Mouse (Mus musculus): ENCODE results near the gene Gng13. TPM values are rescaled to one million over a fixed set of nuclear protein-coding genes. Genes with fewer than 3 reads are reported as not detected.

The Gng13 gene
- polyA plus RNA-seq (2012; rRNA removed), result 0.56 and 0.74 TPM in 2 replicates
- polyA plus RNA-seq (2014; fragmentation: Nextera tagmentation; extraction: Ambion mirVana), result 3.5 and 6.1 TPM in 2 replicates

DNA sequence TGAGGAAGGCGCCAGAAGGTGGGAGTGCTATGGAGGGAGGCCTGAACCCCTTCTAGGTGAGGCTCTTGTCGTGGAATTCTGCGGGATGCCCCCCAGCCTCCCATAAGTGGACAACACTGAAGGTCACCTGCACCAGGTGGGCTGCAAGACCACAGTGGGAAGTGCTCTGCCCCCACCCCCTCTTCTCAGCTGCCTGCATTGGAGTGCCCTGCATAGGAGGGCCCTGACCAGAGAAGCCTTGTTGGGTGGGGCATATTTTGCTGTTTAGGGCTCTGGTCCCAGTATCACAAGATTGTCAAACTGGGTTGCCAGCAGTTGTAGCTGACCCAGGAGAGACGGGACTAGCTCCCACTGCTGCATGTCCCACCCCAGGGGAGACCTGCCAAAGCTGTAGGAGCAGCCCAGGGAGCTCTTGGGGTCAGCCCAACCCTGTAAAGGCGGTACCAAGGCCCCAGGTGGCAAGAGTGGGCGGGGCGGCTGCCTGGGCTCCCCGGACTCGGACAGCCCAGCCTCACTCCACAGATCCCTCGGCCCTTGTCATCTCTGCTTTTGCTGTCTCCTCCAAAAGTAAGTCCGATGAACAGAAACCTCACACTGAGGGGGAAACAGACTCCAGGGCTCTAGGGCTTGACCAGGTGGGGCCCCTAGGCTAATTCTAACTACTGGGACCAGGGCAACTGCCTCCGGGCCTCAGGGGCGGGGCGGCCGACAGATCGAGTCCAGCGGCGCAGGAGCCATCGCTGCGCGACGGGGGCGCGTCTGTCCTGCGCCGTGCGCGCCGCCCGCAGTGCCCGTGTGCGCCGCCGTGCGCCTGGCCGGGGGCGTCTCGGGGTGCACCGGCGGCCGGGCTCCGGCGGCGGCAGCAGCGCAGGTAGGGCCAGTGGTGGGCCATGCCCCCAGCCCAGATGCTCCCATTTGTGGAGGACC lies at the start of gene Gng13:
TSS of gene Gng13 (plus strand) at position 461 of the 927 bp plus-strand sequence.
- 1% methylated on average over 27 of the region's 45 CpGs for WGBS
- ATAC-seq (ENCODE audit: low FRiP score, low read depth), result peak; percentile 39; the same call in 1 of the 2 replicates
- Histone ChIP-seq H3K4me2 (replicated peaks; ENCODE audit: low read depth, low read length, severe bottlenecking) (peak within 1 kb of the TSS; percentile 69), H3K9me3 (ENCODE audit: control insufficient read depth, low read length) (no peaks in the 10 kb centered on the region), H3K27me3 (ENCODE audit: control insufficient read depth, insufficient read depth, low read length) (peaks cover 23% of the 10 kb centered on the region), H3K36me3 (ENCODE audit: control insufficient read depth, insufficient read depth, low read length) (peaks cover 21% of the 10 kb centered on the region), H3K27ac (replicated peaks; ENCODE audit: low read depth, low read length) (no peak within 1 kb of the TSS), H3K4me3 (replicated peaks; ENCODE audit: low read length) (peak within 1 kb of the TSS; percentile 40), H3K4me1 (ENCODE audit: control insufficient read depth, insufficient read depth, low read length) (peaks cover 4% of the 10 kb centered on the region; the same call in 1 of the 2 replicates), H3K9ac (ENCODE audit: low read depth, low read length, severe bottlenecking) (peak within 1 kb of the TSS; percentile 55)
- no peak for DNase-seq (ENCODE audit: low spot score)
- TF ChIP-seq POLR2A (IDR thresholded peaks at IDR 0.05; ENCODE audit: borderline replicate concordance, extremely low read depth, insufficient read depth, insufficient read length), result no peak

DNA sequence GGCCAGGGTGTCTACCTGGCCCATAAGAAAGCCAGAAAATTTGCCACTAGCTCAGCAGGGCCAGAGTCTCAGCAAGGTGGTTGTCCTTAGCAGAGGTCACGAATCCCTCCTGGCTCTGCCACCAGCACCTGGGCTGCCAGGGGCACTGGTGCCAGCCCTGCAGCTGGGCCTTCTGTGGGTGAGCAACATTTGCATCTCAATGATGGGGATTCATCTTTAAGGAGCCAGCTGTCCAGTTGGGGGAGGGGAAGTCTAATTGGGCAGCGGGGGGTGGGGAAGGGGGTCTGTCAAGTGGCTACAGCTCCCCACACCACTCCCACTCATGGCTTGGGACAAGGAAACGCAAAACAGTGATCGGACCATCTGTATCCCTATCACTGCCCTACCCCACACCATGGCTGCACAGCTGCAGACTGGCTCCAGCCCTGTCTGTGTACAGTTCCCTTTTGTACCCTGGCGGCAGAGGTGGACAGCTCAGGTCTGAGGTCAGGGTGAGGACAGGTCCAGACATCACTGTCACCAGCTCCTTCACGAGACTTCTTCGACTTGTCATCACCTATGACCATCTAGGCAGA lies 48.4 kb upstream of the Gng13 start:
- Histone ChIP-seq H3K27me3 (ENCODE audit: control insufficient read depth, insufficient read depth, low read length) (no peaks in the 10 kb centered on the region), H3K4me3 (replicated peaks; ENCODE audit: low read length) (no peak overlapping the region), H3K9ac (ENCODE audit: low read depth, low read length, severe bottlenecking) (no peak overlapping the region), H3K4me1 (ENCODE audit: control insufficient read depth, insufficient read depth, low read length) (peaks cover 4% of the 10 kb centered on the region), H3K27ac (replicated peaks; ENCODE audit: low read depth, low read length) (no peak overlapping the region), H3K4me2 (replicated peaks; ENCODE audit: low read depth, low read length, severe bottlenecking) (no peak overlapping the region), H3K9me3 (ENCODE audit: control insufficient read depth, low read length) (no peaks in the 10 kb centered on the region), H3K36me3 (ENCODE audit: control insufficient read depth, insufficient read depth, low read length) (no peaks in the 10 kb centered on the region)
- no peak for TF ChIP-seq POLR2A (IDR thresholded peaks at IDR 0.05; ENCODE audit: borderline replicate concordance, extremely low read depth, insufficient read depth, insufficient read length)
- DNase-seq (ENCODE audit: low spot score) (no peak), ATAC-seq (ENCODE audit: low FRiP score, low read depth) (no peak)
- 85% methylated on average over 7 of the region's 7 CpGs for WGBS

DNA sequence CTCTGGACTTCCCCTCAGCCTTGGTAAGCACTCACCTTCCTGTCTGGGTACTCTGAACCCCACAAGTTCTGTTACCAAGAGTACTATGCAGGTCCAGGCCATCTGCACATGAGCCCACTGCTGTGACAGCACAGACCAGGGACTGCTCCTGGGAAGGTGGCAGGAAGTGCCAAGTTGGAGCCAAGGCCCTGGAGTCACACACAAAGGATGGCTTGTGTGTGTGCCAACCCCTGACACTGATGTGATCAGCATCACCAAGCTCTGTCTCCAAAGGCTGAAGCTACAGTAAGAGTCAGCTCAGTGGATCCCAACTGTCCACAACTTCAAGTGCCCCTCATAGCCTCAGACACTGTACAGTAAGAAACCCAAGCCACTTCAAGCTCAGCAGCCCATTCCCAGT lies 44.0 kb upstream of the Gng13 start:
- no peaks in the 10 kb centered on the region for H3K9me3 ChIP-seq (ENCODE audit: control insufficient read depth, low read length)
- H3K4me1 ChIP-seq (ENCODE audit: control insufficient read depth, insufficient read depth, low read length), result no peaks in the 10 kb centered on the region

DNA sequence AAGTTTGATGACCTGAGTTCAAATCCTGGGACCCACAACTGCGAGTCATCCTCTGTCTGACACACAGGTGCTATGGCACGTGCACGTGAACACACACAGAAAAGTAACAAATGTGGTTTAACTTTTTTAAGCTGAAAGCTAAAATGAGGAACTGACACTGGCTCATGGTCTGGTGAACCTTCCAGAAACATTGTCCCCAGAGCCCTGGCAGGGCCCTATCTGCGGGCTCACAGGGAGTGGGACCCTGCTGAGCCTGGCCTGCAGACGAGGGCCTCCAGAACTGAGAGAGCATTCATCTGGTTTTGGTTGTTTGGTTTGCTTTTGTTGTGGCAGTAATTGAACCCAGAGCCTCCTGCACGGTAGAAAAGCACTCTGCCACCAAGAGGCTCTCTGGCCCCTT lies 39.0 kb upstream of the Gng13 start:
- H3K27ac ChIP-seq (replicated peaks; ENCODE audit: low read depth, low read length), result no peak overlapping the region
- no peaks in the 10 kb centered on the region for H3K27me3 ChIP-seq (ENCODE audit: control insufficient read depth, insufficient read depth, low read length)
- TF ChIP-seq POLR2A (IDR thresholded peaks at IDR 0.05; ENCODE audit: borderline replicate concordance, extremely low read depth, insufficient read depth, insufficient read length), result no peak
- ATAC-seq (ENCODE audit: low FRiP score, low read depth) (no peak), DNase-seq (ENCODE audit: low spot score) (no peak)
- H3K9ac ChIP-seq (ENCODE audit: low read depth, low read length, severe bottlenecking), result no peak overlapping the region
- no peak overlapping the region for H3K4me2 ChIP-seq (replicated peaks; ENCODE audit: low read depth, low read length, severe bottlenecking)
- H3K4me3 ChIP-seq (replicated peaks; ENCODE audit: low read length), result no peak overlapping the region
- no peaks in the 10 kb centered on the region for H3K4me1 ChIP-seq (ENCODE audit: control insufficient read depth, insufficient read depth, low read length)
- H3K9me3 ChIP-seq (ENCODE audit: control insufficient read depth, low read length), result no peaks in the 10 kb centered on the region
- WGBS, result 60% methylated on average over 6 of the region's 6 CpGs
- H3K36me3 ChIP-seq (ENCODE audit: control insufficient read depth, insufficient read depth, low read length), result no peaks in the 10 kb centered on the region

More for the DNA sequence above, 44.0 kb upstream of the Gng13 start:
- no peak overlapping the region for H3K27ac ChIP-seq (replicated peaks; ENCODE audit: low read depth, low read length)
- H3K36me3 ChIP-seq (ENCODE audit: control insufficient read depth, insufficient read depth, low read length), result no peaks in the 10 kb centered on the region
- ATAC-seq (ENCODE audit: low FRiP score, low read depth) (no peak), DNase-seq (ENCODE audit: low spot score) (no peak)
- no peak overlapping the region for H3K4me3 ChIP-seq (replicated peaks; ENCODE audit: low read length)
- no peak for TF ChIP-seq POLR2A (IDR thresholded peaks at IDR 0.05; ENCODE audit: borderline replicate concordance, extremely low read depth, insufficient read depth, insufficient read length)
- no peak overlapping the region for H3K9ac ChIP-seq (ENCODE audit: low read depth, low read length, severe bottlenecking)
- H3K27me3 ChIP-seq (ENCODE audit: control insufficient read depth, insufficient read depth, low read length), result no peaks in the 10 kb centered on the region
- no peak overlapping the region for H3K4me2 ChIP-seq (replicated peaks; ENCODE audit: low read depth, low read length, severe bottlenecking)

DNA sequence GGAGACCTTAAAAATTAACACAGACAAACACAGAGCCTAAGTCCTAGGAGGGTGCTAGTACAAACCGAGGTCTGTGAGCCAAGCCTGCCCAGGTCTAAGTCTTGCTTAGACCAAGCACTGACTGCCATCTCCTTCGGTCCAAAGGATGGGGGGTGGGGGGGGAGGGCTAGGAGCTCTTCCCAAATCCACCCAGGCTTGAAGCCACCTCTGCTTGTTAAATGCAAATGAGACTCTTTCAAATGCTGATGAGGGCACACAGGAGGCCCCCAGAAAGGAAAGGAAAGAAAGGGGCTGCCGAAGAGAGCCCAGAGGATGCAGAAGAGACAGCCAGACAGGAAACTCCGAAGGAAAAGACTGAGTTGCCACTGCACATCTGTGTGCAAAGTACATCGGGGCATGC lies 37.2 kb upstream of the Gng13 start:
- WGBS, result 9% methylated on average over 5 of the region's 5 CpGs
- ATAC-seq (ENCODE audit: low FRiP score, low read depth) (no peak), DNase-seq (ENCODE audit: low spot score) (no peak)
- H3K27me3 ChIP-seq (ENCODE audit: control insufficient read depth, insufficient read depth, low read length), result no peaks in the 10 kb centered on the region
- no peak overlapping the region for H3K4me2 ChIP-seq (replicated peaks; ENCODE audit: low read depth, low read length, severe bottlenecking)
- no peak overlapping the region for H3K4me3 ChIP-seq (replicated peaks; ENCODE audit: low read length)
- H3K27ac ChIP-seq (replicated peaks; ENCODE audit: low read depth, low read length), result no peak overlapping the region
- H3K9me3 ChIP-seq (ENCODE audit: control insufficient read depth, low read length), result no peaks in the 10 kb centered on the region
- no peaks in the 10 kb centered on the region for H3K4me1 ChIP-seq (ENCODE audit: control insufficient read depth, insufficient read depth, low read length)
- no peak for TF ChIP-seq POLR2A (IDR thresholded peaks at IDR 0.05; ENCODE audit: borderline replicate concordance, extremely low read depth, insufficient read depth, insufficient read length)
- H3K36me3 ChIP-seq (ENCODE audit: control insufficient read depth, insufficient read depth, low read length), result no peaks in the 10 kb centered on the region
- no peak overlapping the region for H3K9ac ChIP-seq (ENCODE audit: low read depth, low read length, severe bottlenecking)
